Mouse (Mus musculus): ENCODE measurements around the gene Cfap206.
"Not testable (repeated sequence)": the region's sequence is repeated elsewhere in the genome, so short reads cannot be mapped to it uniquely, and the experiment has no call there.

Gene Cfap206

DNA sequence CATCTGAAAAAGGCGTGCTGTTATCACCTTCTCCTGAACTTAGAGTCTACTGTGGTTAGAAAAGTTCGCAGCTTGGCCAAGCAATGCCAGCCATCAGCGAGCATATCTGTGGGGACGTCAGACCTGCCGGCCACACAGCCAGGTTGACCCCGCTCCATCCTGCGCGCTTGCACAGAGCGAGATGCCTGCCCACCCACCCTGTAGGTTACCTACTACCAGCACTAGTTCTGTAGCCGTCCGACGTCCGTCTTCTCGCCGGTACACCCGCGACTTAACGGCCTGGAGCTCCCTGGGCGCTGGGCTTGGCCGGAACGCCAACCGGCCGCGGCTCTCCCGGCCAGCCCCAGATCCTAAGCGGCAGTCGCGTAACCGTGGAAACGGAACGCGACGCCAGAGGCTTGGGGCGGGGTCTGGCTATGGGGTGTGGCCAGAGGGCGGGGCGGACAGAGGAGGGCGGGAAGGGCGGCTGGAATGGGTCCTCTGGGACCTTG, at the start of gene Cfap206:
TSS of gene Cfap206 (minus strand) at position 356 of the 491 bp plus-strand sequence.
- DNase-seq (ENCODE audit: low read depth, low spot score): no peak

DNA sequence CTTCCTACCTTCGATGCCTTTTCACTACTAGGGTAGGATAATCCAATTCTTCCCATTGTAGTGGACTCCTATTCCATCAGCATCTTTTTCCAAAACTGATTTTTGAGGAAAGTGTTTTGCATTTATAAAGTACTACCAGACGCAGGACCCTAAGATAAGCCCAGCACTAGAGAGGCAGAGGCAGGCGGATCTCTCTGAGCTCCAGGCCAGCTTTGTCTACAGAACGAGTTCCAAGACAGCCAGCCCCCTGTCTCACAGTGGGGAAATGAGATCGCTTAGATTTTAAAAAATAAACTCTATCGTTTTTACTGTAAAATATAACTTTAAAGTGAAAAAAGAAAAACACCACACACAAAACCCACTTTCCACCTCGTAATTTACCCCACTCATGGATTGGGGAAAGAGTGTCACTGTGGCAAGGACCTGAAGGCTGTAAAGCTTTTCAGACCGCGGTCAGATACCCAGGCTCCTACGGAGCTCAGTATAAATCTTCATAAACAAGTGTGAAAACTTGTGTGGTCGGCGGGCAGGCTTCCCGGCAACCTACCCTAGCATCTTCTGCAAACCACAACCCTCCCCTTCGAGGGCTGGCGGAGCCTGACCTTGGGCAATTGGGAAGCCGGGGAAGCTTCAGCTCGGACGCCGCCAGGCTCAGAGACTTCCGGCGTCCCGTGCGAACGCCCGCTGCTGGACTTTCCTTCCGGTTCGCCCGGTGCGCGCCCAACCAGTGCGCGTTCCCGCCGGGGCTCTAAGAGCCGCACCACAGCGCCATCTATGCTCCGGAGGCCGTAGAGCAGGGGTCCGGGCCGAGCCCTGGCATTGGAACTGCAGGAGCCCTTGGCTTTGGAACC, 47.9 kb upstream of the Cfap206 start, which contains the start of gene Smim8:
TSS of gene Smim8 (minus strand) at position 747 of the 851 bp plus-strand sequence.
- peak; percentile 76 for DNase-seq (ENCODE audit: low read depth, low spot score)

DNA sequence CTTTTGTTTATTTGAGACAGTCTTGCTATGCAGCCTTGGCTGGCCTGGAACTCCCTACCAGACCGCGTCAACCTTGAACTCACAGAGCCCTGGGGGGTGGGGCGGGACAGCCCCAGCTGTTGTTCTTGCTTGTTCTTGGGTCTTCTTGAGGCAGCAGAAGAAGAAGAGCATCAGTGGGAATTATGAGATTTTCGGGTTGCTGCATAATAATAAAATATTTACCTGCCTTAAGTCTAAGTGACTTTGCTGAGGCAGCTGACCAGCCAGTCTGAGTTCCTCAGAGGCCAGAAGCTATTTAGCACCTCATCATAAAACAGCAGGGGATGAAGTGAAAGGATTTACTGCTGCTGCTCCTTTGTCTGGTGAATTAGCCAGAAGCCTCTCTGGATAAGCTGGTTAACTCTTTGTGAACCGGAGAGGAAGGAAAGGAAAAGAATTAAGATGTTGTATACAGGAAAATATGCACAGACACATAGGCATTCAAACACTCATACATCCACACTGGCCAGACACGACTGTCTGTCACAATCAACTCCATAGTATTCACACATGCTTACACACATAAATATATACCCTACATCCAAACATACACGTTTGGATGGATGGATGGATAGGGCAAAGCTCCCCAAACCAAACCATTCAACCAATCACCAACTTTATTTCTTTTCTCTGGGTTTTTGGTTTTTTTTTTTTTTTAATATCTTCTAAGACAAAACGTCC, 41.8 kb upstream of the Cfap206 start:
- DNase-seq (ENCODE audit: low read depth, low spot score): no peak

DNA sequence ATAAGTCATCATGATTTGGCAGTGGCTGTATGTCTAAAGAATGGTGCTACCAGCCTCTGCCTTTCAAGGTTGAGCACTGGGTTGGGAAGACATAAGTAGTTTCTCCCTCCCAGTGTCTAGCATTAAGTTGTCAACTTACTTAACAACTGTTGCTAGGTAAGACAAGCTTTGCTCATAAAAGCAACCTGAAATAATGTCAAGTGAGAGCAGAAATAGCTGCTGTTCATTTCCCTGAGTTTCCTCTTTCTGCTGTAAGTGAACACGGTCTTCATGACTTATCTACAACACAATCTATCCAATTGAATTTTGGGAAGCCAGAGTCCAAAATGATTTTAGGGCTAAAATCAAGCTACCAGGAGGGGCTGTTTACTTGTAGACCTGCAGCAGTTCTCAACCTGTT, 26.2 kb upstream of the Cfap206 start, which contains the start of gene Gm136:
TSS of gene Gm136 (minus strand) at position 101 of the 400 bp plus-strand sequence.
- no peak for DNase-seq (ENCODE audit: low read depth, low spot score)

DNA sequence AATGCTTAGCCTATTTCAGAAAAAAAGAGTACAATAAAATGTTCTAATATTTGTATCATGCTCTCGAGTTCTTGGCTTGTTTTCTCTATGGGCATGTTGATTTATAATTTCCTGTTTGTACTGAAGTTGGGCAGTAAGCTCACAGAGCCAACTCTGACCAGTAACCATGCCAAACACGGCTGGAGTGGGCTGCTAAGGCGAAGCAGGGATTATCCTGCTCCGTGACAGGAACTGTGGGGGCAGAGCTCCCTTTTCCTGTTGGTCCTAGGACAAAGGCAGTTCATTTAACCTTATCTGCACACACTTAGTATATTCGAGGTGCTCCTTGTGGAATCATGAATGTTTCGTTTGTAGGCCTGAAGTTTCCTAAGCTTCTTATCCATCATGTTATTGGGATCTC, 19.2 kb upstream of the Cfap206 start:
- no peak for DNase-seq (ENCODE audit: low read depth, low spot score)

DNA sequence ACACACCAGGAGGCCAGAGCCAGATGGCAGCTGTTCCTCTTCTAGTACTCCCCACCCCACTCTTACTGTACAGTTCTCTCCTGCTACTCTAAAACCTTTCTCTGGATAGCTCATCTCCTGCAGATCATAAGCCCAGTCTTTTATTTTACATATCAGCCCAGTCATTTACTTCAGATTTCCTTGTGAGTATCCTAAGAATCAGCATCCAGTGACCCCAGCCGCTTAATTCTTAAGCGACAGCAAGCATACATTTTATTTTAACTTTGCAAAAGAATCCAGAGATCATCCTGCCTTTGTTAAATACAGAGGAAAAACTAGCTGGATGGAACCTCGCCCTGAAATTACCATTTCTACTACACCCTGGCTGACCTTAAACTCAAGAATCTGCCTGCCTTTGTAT, 4.5 kb upstream of the Cfap206 start:
- no peak for DNase-seq (ENCODE audit: low read depth, low spot score)

DNA sequence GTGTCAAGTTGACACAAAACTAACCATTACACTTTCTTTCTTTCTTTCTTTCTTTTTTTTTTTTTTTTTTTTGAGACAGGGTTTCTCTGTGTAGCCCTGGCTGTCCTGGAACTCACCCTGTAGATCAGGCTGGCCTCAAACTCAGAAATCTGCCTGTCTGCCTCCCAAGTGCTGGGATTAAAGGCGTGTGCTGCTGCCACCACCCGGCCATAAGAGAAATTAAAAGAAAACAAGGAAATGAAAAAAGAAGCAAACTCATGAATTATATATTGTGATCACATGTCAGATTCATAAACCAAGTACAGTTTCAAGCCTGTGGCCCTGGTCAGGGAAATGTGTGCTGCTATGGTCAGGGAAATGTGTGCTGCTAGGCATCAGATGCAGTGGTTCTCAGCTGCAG, 3.4 kb upstream of the Cfap206 start:
- DNase-seq (ENCODE audit: low read depth, low spot score): not testable (repeated sequence)

DNA sequence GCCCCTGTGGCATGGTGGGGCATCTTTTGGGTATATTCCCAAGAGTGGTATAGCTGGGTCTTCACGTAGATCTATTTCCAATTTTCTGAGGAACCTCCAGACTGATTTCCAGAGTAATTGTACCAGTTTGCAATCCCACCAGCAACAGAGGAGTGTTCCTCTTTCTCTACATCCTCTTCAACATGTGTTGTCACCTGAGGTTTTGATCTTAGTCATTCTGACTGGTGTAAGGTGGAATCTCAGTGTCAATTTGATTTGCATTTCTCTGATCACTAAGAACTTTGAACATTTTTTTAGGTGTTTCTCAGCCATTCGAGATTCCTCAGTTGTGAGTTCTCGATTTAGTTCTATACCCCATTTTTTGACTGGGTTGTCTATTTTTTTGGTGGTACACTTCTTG, 4.3 kb downstream of the Cfap206 start:
- DNase-seq (ENCODE audit: low read depth, low spot score): not testable (repeated sequence)

DNA sequence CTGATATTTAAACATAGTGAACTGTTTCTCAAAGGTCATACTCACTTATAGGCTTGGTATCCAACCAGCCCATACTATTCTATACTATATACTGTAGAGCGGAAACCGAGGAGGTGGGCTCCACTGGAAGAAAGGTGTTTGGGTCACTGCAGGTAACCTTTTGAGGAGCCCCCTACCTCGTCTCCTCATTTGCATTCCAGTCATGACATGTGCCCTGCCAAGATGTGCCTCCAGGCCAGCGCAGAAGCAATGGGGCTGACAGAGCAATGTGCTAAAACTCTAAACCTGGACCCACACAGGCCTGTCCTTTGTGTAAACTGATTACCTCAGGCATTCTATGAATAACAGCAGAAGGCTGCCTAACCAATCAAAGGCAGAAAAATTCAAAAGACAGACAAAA, 5.7 kb downstream of the Cfap206 start:
- DNase-seq (ENCODE audit: low read depth, low spot score): no peak

DNA sequence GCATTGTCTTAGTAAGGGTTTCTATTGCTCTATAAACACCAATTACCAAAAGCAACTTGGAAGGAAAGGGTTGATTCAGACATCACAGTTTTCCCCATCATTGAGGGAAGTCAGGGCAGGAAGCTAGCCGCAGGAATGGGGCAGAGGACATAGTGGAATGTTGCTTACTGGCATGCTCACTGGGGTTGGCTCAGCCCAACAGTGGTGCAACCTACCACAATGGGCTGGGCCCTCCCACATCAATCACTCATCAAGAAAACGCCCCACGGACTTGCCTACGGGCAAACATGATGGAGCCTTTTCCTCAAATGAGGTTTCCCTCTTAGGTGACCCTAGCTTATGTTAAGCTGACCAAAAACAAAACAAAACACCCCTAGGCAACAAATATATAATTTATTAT, 6.8 kb downstream of the Cfap206 start:
- no peak for DNase-seq (ENCODE audit: low read depth, low spot score)

DNA sequence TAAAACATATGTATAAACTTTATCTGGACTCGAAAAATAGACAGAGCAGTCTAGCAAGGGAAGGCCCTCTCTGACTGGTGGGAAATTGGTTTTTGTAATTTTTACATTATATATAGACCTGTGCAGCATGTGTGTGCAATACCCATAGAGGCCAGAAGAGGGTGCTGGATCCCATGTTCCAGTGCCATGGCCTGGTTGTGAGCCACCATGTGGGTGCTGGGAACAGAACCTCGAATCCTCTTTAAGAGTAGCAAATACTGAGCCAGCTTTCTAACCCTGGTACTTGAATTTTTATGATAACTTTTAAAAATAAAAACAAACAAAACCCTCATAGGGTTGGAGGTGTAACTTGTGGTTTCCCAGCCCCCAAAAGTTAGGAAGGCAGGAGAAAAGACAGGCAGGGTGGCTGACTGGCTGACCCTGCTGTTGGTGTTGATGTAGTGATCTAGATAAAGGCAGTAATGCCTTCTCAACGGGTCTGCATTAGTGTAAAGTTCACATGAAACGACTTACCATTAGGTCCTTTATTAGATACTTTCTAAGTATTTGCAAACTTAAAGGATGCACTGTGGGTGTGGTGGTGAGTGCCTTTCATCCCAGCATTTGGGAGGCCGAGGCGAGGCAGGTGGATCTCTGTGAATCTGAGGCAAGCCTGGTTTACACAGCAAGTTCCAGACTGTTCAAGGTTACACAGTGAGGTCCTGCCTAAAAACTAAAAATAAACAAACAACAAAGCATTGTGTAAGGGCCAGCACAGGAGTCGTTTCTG, 9.7 kb downstream of the Cfap206 start:
- no peak for DNase-seq (ENCODE audit: low read depth, low spot score)

DNA sequence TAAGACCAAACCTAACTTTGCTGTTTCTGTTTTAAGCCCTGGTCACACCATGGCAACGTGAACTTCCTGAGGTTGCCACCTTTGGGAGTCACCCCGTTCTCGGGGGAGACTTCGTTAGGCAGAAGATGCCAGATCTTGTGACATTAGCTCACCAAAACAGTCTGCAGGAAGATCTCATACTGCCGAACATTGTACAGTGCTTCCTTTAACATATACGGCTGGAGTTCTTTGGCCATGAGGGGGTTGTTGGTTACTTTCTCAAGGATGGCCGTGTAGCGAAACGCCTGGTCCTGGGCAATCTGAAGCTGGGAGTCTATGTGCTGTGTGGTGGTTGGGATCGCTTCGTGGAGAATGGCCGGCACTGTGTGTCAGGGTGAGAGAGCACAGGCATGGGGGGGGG, 10.6 kb downstream of the Cfap206 start:
- DNase-seq (ENCODE audit: low read depth, low spot score): no peak

DNA sequence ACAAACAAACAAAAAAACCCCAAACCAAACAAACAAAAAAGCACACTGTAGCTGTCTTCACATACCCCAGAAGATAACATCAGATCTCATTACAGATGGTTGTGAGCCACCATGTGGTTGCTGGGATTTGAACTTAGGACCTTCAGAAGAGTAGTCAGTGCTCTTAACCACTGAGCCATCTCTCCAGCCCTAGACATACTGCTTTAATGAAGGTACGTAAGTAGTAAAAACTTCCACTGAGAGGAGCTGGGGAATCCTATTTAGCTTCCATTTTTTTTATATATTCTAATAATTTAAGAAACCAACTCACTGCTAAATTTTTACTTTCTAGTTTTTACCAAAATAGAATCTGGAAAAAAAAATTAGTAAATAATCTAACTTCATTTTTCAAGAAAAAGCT, 14.9 kb downstream of the Cfap206 start:
- DNase-seq (ENCODE audit: low read depth, low spot score): no peak

DNA sequence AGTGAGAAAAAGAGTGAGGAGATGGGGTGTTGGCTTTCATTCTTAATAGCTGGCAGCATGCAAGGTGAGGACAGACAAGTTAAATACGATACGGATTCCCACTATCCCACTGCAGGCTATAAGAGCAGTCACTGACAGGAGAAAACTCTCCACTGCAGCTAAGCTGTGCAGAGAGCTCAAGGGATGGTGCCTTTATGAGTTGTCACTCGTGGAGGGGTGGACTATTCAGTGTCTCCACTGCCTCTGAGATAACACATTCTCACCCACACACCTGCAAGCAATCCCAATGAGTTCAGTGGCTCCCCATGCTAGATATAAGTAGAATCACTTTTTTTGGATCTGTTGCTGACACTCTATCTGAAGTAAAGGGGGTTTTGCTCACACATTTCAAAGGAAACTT, 21.9 kb downstream of the Cfap206 start:
- no peak for DNase-seq (ENCODE audit: low read depth, low spot score)

DNA sequence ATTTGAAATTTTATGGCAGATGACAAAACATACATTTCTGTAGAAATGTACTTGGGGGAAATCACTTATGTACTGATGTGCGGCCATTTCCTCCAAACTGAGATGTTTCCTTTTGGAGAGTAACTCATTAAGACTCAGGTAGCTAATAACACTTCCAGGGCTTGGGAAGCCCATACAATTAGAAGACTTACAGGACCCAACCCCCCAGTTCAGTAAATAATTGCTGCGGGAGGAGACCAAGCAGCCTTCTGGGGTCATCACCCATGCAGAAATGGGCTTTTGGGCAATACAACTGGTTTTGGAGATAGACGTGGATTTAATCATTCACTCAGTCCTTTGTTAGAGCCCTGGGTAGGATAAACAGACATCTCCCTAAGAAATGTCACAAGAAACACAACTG, 22.8 kb downstream of the Cfap206 start:
- no peak for DNase-seq (ENCODE audit: low read depth, low spot score)

DNA sequence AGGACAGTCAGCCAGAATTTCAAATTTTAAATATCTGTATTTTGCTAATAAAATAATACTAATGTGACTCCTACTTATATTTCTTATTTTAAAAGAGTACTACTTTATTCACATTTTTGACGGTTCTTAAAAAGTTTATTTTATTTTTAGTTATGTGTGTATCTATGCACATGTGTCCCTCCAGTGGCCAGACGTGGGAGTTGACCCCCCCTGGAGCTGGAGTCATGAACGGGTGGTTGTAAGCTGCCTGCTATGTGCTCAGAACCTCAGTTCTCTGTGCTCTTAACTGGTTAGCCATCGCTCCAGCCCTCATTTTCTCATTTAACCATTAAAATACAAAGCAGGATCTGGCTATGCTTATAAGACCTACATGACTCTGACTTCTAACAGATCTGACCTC, 27.0 kb downstream of the Cfap206 start:
- no peak for DNase-seq (ENCODE audit: low read depth, low spot score)

DNA sequence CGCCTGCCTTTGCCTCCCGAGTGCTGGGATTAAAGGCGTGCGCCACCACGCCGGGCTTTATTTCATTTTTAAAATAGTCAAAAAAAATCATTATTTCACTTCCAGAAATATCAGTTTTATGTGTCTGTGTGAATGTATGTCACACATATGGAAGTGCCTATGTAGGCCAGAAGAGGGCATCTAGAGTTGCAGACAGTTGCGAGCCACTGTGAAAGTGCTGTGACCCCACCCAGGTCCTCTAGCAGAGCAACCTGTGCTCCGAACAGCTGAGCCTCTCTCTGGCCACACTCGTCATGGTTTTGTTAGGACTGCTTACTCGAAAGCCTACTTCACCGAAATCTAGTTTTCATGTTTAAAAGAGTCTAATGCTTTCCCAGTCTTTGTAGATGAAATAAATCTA, 27.8 kb downstream of the Cfap206 start:
- no peak for DNase-seq (ENCODE audit: low read depth, low spot score)

DNA sequence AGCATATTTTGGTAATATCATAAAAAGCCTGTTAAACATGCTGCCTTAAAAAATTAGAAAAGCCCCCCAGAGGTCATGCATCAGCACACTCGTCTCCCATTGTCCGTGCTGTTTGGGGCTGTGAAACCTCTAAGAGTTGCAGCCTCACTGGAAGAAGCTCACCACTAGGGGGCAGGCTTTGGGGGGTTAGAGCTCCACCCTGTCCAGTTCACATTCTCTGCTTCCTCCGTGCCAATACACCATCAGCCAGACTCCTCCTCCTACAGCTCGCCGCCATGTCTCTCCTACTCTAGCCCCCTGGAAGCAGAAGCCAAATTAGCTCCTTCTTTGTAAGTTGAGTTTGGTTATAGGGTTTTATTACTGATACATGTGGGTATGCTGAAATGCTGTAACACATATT, 28.5 kb downstream of the Cfap206 start:
- no peak for DNase-seq (ENCODE audit: low read depth, low spot score)

DNA sequence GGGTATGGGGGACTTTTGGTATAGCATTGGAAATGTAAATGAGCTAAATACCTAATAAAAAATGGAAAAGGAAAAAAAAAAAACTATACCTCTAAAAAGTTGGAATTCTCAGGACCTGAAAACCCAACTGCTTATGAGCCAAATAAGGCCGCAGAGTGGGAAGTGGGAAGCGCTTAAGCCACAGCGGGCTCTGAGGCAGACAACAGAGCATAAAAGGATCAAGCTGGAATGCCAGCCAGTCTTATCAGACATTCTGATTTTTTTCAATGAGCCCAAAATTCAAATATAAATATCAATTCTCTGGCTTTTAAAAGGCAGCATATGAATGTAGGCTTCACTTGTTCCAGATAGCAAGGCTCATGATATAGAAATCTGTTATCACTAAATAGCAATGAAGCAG, 42.0 kb downstream of the Cfap206 start:
- DNase-seq (ENCODE audit: low read depth, low spot score): no peak

DNA sequence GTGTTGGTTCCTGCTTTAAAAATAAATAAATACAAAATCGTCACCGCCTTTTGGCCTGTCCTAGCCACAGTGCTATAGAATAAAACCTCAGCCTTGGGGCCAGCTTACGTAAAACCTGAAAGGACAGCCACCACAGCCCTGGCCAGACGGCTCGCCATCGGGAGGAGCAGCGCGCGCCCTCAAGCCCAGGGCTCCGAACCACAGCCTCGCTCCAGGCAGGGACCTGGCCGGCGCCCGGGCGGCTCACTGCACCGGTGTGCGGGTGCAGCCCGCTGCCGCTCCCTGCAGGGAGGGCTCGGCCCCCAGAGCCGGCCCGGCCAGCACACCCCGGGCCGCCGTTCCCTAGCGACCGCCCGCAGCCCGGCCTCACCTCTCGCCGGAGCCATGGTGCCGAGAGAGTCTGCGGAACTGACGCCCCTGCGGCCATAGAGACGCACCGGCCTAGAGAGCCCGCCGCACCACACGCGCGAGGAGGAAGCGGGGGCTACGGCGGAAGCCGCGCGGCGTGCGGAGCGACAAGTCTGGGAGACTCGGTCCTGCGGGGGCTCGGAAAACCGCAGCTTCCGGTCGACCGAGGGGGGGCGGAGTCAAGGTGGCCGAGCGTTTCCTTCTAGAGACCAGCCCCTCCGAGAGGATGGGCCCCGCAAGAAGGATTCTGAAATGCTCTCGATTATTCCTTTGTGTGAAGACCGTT, 43.0 kb downstream of the Cfap206 start, which contains the start of gene Slc35a1:
TSS of gene Slc35a1 (minus strand) at position 565 of the 694 bp plus-strand sequence.
- peak; percentile 80 for DNase-seq (ENCODE audit: low read depth, low spot score)

DNA sequence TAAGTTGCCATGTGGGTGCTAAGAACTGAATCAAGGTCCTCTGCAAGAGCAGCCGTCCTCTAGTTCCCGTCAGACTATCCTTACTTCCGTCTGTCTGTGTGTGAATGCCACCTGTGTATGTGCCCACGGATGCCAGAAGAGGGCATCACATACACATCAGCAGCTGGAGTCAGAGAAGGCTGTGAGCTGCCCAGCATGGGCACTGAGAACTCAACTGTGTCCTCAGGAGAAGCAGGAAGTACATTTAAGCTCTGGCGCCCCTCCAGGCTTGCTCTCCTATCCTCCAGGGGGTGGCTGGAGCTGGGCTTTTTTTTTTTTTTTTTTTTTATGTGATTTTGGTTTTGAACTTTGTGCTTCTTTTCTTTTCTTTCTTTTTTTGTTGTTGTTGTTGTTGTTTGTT, 49.5 kb downstream of the Cfap206 start:
- DNase-seq (ENCODE audit: low read depth, low spot score): no peak
